Mouse (Mus musculus) CD4-positive naive resting alpha-beta T cell, adult 76 days (primary cell): ENCODE results near the gene 1700049E17Rik2. TPM values are rescaled to one million over a fixed set of nuclear protein-coding genes. Genes with fewer than 3 reads are reported as not detected.

Source experiments
- total RNA-seq: library from RNA; stranded (reverse); gene quantifications from one replicate; pipeline ENCODE4 v1.2.4, GENCODE M21; 2023

The 1700049E17Rik2 gene
- not detected for total RNA-seq

GRCm38 (mm10) chr14:41572911-41573310, at the start of gene 1700049E17Rik2:
TSS of gene 1700049E17Rik2 (plus strand) at chr14:41573211.

GRCm38 (mm10) chr14:41555483-41555882, 17.5 kb upstream of the 1700049E17Rik2 start, which contains the start of gene Gm7970:
TSS of gene Gm7970 (minus strand) at chr14:41555583.

GRCm38 (mm10) chr14:41624512-41624911, 51.5 kb downstream of the 1700049E17Rik2 start, which contains the start of gene Gm3072:
TSS of gene Gm3072 (minus strand) at chr14:41624612.

Other genes starting within 250 kb of the 1700049E17Rik2 start
- not detected for gene Gm5798, start 224.6 kb upstream of the 1700049E17Rik2 start, total RNA-seq
- gene Gm7945, start 186.8 kb upstream of the 1700049E17Rik2 start, total RNA-seq = not detected
- not detected for gene Gm6482, start 164.9 kb upstream of the 1700049E17Rik2 start, total RNA-seq
- gene Gm7954, start 119.7 kb upstream of the 1700049E17Rik2 start, total RNA-seq = not detected
- not detected for gene Gm3486, start 83.7 kb upstream of the 1700049E17Rik2 start, total RNA-seq
- not detected for gene Gm7970, start 17.6 kb upstream of the 1700049E17Rik2 start, total RNA-seq
- not detected for gene Gm3072, start 51.4 kb downstream of the 1700049E17Rik2 start, total RNA-seq
- not detected for gene Gm3676, start 73.3 kb downstream of the 1700049E17Rik2 start, total RNA-seq
- gene Gm8068, start 128.7 kb downstream of the 1700049E17Rik2 start, total RNA-seq = not detected
- gene Gm7929, start 177.4 kb downstream of the 1700049E17Rik2 start, total RNA-seq = not detected
- gene Gm47189, start 199.2 kb downstream of the 1700049E17Rik2 start, total RNA-seq = not detected